Mouse (Mus musculus) left cerebral cortex, postnatal 36 days (tissue): ENCODE data around the gene Ubqln4. TPM values are rescaled to one million over a fixed set of nuclear protein-coding genes. Genes with fewer than 3 reads are reported as not detected.
"Not testable (repeated sequence)": the region's sequence is repeated elsewhere in the genome, so short reads cannot be mapped to it uniquely, and the experiment has no call there.

Experiments
- DNase-seq, 2 experiments: peaks; one replicate each; pipeline ENCODE4 v3.0.0; 2021 to 2022; ENCODE audit warnings: low spot score in 2 of 2, mixed read lengths in 1 of 2
- intact Hi-C: fragments of 180-260 bp; cut with DNase I; formaldehyde crosslinking; loops from one replicate; pipeline ENCODE4 v1.15.1; 2025
- total RNA-seq, 2 experiments: library from RNA; stranded (reverse); gene quantifications; 2 replicates each; pipeline ENCODE4 v1.2.3; 2021

Gene Ubqln4
- total RNA-seq, 2 experiments from 2014 or later: 129 to 137 TPM

GRCm38 (mm10) chr3:88555731-88556130 is 2.2 kb downstream of the Ubqln4 start:
- intact Hi-C loops: no loop called here
- no peak for DNase-seq

DNA sequence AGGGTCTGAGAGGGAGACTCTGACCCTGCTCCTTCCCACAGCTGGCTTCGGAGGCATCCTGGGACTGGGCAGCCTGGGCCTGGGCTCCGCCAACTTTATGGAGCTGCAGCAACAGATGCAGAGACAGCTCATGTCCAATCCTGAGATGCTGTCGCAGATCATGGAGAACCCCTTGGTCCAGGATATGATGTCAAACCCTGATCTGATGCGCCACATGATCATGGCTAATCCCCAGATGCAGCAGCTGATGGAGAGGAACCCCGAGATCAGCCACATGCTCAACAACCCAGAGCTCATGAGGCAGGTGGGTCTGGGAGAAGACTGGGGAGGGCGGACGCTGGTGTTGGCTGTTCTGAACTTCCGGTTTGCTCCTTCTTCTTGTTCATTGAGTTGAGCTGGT is 3.1 kb downstream of the Ubqln4 start:
- no peak for DNase-seq
- intact Hi-C loops: no loop called here

DNA sequence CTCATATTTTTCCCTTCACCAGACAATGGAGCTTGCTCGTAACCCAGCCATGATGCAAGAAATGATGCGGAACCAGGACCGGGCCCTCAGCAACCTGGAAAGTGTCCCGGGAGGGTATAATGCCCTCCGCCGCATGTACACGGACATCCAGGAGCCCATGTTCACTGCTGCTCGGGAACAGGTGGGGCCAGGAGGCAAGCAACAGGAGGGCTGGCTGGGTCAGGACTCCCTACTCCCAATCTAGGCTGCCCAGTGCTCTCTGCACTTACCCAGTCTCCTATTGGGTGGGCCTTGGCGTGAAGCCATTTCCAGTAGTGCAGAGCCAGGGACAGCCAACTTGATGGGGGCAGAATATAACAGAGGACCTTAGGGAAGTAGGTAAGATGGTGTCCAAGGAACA is 6.0 kb downstream of the Ubqln4 start:
- no peak for DNase-seq
- intact Hi-C loops: no loop called here

- intact Hi-C loops: no loop called here
- no peak for DNase-seq
Observed at GRCm38 (mm10) chr3:88561989-88562388, 8.4 kb downstream of the Ubqln4 start.

DNA sequence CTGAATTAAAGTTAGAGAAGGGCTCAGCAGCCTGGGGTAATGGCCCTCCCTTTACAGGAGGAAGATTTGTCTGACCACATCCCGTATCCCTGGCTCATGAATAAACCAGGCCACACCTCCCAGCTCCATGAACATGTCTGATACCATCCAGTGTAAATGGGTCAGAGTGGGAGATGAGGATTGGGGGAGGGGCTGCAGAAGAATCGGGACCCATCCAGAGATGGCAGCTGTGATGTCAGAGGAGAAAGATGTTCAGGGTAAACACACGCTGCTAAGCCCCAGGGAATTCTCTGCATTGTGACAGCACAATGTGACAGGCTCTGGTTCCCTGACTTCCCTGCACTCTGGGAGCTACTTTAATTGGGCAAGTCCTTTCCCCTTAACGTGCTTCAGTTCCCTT is 9.9 kb downstream of the Ubqln4 start:
- no peak for DNase-seq
- intact Hi-C loops: no loop called here

GRCm38 (mm10) chr3:88563966-88564365 is 10.4 kb downstream of the Ubqln4 start:
- intact Hi-C loops: no loop called here
- no peak for DNase-seq

DNA sequence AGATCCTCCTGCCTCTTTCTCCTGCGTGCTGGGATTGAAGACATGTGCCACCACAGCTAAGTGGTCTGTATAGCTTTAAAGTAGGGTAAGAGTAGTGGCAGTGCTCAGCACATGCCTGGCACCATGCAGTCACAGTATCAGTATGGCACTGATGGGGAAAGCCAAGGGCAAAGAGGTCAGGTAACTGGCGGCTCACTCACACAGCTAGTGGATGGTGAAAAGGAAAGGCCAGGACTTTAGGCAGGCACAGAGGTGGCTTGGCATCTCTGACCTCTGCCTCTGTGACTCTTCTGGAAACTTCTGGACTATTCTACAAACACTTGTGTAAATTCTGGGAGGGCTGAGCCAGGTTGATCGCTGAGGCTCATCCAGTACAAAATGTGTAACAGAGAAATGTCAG is 12.6 kb downstream of the Ubqln4 start:
- intact Hi-C loops: no loop called here

GRCm38 (mm10) chr3:88566536-88567061 is 13.0 kb downstream of the Ubqln4 start:
- no peak for DNase-seq
- intact Hi-C loops: no loop called here

More for the DNA sequence above, 12.6 kb downstream of the Ubqln4 start:
- no peak for DNase-seq

- intact Hi-C loops: no loop called here
Observed at GRCm38 (mm10) chr3:88567892-88568291, 14.3 kb downstream of the Ubqln4 start.

DNA sequence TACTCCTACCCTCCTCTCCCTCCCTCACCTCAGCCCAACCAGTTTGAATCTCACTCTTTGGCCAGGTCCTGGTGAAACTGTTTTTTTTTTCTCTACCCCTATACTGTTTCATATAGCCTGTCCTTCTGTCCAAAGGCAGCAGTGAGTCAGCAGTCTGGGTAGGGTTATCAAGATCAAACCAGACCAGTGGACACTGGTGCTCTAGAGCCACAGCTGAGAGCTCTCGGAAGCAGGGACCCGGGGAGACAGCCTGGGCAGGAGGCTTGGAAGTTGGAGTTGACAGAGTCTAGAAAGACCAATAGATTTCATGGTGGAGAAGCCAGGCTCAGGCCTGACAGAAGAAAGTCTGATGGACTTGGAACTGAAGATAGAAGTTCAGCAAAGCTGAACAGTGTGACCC is 15.1 kb downstream of the Ubqln4 start:
- DNase-seq: no peak
- intact Hi-C loops: no loop called here

More at GRCm38 (mm10) chr3:88567892-88568291, 14.3 kb downstream of the Ubqln4 start:
- no peak for DNase-seq

DNA sequence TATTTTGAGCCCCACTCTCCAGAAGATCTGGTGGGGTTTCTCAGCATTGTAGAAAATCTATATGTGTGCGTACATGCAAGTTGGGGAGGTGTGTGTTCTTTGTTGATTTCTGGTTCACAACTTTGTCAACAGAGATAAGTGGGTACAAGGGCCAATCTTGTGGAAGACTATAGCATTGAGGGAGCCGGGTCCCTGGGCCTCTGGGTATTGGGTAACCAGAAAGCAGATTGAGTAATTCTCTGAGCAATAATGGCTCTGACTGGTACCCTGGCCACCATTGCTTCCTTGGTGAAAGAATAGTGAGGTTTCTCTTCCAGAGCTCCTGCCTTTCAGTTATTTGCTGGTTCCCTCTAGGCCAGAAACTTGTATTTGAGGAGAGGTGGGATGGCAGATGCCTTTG is 15.5 kb downstream of the Ubqln4 start:
- intact Hi-C loops: no loop called here

DNA sequence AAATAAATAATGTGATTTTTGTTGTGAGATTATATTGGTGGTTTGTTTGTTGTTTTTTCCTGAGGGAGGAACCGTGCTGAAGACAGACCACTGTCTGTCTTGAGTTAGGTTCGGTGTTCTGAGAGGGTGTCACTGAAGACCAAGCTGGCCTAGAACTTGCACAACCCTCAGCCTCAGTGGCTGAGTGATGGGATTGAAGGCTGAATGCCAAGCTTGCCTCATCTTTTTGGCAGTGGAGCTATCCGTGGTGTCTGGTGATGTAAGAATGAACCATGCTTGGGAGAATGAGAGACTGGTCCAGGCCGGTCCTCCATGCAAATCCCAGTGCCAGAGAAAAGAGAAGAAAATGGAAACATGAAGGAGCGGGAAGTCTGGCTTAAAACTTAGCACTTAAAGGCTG is 16.1 kb downstream of the Ubqln4 start:
- DNase-seq: no peak
- intact Hi-C loops: no loop called here

More for the DNA sequence above, 15.5 kb downstream of the Ubqln4 start:
- no peak for DNase-seq

DNA sequence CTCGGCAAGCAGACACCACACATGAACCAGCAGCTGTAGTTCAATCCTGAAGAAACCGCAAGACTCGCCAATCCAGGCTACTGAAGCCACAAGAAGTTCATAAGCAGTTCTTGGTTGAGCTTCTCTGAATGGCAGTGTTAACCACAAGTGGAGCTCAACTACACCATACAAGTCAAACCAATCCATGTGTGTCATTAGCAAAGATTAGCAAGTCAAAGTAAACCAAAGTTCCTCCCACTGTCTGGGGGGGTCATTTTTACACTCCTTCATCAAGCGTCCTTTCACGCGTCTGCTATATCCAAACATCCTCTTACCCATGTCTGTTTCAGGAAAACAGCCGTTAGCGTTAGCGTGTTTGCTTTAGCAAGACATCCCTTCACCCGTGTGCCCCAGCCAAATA is 16.8 kb downstream of the Ubqln4 start:
- no peak for DNase-seq
- intact Hi-C loops: no loop called here

GRCm38 (mm10) chr3:88571856-88572255 is 18.3 kb downstream of the Ubqln4 start:
- no peak for DNase-seq
- intact Hi-C loops: no loop called here

- no peak for DNase-seq
- intact Hi-C loops: no loop called here
Observed at GRCm38 (mm10) chr3:88572835-88573234, 19.3 kb downstream of the Ubqln4 start.

DNA sequence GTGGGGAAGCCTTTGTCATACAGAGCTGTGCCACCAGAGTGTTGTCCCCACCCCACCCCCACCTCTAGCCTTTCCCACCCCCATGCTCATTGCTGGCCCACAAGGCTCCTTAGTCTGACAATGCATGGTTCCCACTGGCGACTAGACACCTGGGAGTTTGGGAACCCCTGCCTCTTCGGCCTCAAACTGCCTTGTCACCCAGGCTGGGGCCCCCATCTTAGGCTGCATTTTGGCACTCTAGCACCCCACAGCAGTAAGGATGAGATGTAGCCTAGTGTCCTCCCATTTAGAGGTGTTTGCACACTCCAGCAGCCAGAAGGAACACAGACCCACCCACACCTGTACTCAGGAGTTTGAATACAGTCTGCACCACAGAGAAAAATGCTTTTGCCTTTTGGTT is 20.3 kb downstream of the Ubqln4 start:
- intact Hi-C loops: no loop called here
- DNase-seq: no peak

GRCm38 (mm10) chr3:88575540-88575939 is 22.0 kb downstream of the Ubqln4 start, which contains the start of gene Ssr2:
Gene Ssr2, plus strand, starts transcription at chr3:88575876.
- intact Hi-C loops: no loop called here
- DNase-seq: no peak

DNA sequence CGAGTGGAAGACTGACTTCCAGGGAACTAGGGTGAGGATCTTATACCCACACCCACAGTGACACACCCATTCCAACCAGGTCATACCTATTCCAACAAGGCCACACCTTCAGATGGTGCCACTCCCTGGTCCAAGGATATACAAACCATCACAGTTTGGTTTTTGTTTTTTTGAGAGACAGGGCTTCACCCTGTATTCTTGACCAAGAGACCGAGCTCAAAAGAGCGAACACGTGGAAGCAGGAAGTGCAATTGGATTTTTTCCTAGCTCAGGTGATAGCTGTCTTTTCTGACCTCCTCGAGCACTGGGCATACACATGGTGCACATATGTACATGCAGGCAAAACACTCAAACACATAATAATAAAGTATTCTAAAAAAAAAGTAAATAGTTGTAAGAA is 24.3 kb downstream of the Ubqln4 start:
- not testable (repeated sequence) for DNase-seq
- intact Hi-C loops: loop anchor here (2.0 kb wide), 1 partner anchor 47 kb away; no protein-coding TSS in a partner anchor

GRCm38 (mm10) chr3:88578498-88579424 is 25.2 kb downstream of the Ubqln4 start:
- intact Hi-C loops: no loop called here
- no peak for DNase-seq

GRCm38 (mm10) chr3:88579454-88580117 is 26.0 kb downstream of the Ubqln4 start:
- intact Hi-C loops: no loop called here
- DNase-seq: peak; percentile 79 to 80

- intact Hi-C loops: no loop called here
- DNase-seq: no peak
Observed at GRCm38 (mm10) chr3:88585769-88586168, 32.2 kb downstream of the Ubqln4 start.
